Mouse (Mus musculus): ENCODE data around the gene Pipox. TPM values are rescaled to one million over a fixed set of nuclear protein-coding genes. Genes with fewer than 3 reads are reported as not detected.

Pipox gene
- polyA plus RNA-seq, 1 experiment from 2014 or later: 45.7 TPM

DNA sequence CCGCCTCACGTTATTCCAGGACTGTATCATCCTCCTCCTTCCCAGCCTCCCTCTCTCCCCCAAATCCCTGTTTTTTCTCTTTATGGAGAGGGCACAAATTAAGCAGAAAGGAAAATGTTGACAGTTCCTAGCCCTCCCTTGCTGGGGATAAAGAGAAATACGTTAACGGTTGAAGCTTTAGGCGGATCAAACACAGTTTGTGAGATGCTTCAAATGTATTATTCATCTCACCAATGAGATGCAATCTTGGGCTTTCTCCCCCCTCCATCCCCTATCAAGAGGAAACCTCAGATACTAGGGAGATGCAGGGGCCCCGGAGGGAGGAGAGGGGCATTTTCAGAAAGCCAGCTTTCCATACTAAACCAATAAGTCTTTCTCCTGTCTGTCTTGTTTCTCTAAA, 15.9 kb upstream of the Pipox start:
- no peak for ATAC-seq

DNA sequence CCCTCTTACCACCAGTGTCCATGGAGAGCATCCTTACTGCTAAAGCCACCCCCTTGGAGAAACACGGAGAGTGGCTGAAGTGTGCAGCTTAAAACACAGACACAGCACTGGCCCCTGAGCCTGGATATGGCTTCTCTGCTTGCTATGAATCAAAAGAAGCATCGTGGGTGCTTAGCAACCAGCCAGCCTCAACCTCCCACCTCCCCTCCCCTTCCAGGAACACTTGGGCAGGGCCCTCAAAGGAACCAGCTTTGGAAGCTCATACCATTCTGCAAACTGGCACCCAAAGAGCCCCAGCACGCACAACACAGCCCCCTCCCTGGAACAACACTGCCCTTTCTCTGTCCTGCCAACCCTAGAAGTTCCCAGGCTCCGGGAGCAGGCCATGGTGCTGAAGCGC, 15.5 kb upstream of the Pipox start:
- no peak overlapping the region for H3K4me3 ChIP-seq (ENCODE audit: low read depth, low read length)
- ATAC-seq: no peak
- no peaks in the 10 kb centered on the region for H3K36me3 ChIP-seq (ENCODE audit: control insufficient read depth, insufficient read depth)
- H3K9ac ChIP-seq (ENCODE audit: low read depth, low read length): no peak overlapping the region
- no peak for TF ChIP-seq CTCF (IDR thresholded peaks at IDR 0.05; ENCODE audit: low read depth)
- WGBS: 25% methylated on average over 5 of the region's 5 CpGs
- no peak overlapping the region for H3K4me2 ChIP-seq (replicated peaks; ENCODE audit: low read depth)
- H3K9me3 ChIP-seq (ENCODE audit: control insufficient read depth): no peaks in the 10 kb centered on the region
- H3K4me1 ChIP-seq (replicated peaks; ENCODE audit: control insufficient read depth, insufficient read depth, low read length): no peaks in the 10 kb centered on the region
- peaks cover 6% of the 10 kb centered on the region for H3K27me3 ChIP-seq (replicated peaks; ENCODE audit: control insufficient read depth, insufficient read depth, low read length)
- H3K27ac ChIP-seq (ENCODE audit: low read depth, low read length): no peak overlapping the region

More for the DNA sequence above, 15.9 kb upstream of the Pipox start:
- Histone ChIP-seq H3K36me3 (ENCODE audit: control insufficient read depth, insufficient read depth) (no peaks in the 10 kb centered on the region), H3K4me3 (ENCODE audit: low read depth, low read length) (no peak overlapping the region), H3K4me1 (replicated peaks; ENCODE audit: control insufficient read depth, insufficient read depth, low read length) (no peaks in the 10 kb centered on the region), H3K9me3 (ENCODE audit: control insufficient read depth) (no peaks in the 10 kb centered on the region), H3K9ac (ENCODE audit: low read depth, low read length) (no peak overlapping the region), H3K4me2 (replicated peaks; ENCODE audit: low read depth) (no peak overlapping the region), H3K27ac (ENCODE audit: low read depth, low read length) (no peak overlapping the region), H3K27me3 (replicated peaks; ENCODE audit: control insufficient read depth, insufficient read depth, low read length) (peaks cover 7% of the 10 kb centered on the region)
- 40% methylated on average over 6 of the region's 6 CpGs for WGBS
- no peak for TF ChIP-seq CTCF (IDR thresholded peaks at IDR 0.05; ENCODE audit: low read depth)

DNA sequence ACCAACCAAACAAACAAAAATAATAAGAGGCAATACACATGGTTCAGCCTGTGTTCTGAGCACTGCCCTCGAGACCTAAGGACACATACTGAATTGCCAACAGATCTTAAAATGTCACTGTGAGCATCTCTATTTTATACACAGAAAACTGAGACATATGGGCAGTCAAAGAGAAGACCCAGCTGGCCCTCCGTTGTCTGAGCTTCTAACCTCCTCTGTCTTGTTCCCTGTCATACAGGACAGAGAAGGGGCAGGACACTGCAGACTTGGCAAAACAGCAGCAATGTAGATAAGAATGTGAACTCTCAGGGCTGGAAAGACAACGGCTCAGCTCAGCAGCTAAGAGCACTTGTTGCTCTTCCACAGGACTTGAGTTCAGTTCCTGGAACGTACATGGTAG, 14.6 kb upstream of the Pipox start:
- no peaks in the 10 kb centered on the region for H3K36me3 ChIP-seq (ENCODE audit: control insufficient read depth, insufficient read depth)
- H3K4me1 ChIP-seq (replicated peaks; ENCODE audit: control insufficient read depth, insufficient read depth, low read length): no peaks in the 10 kb centered on the region
- no peak overlapping the region for H3K4me3 ChIP-seq (ENCODE audit: low read depth, low read length)
- H3K27me3 ChIP-seq (replicated peaks; ENCODE audit: control insufficient read depth, insufficient read depth, low read length): peaks cover 4% of the 10 kb centered on the region; the same call in 1 of the 2 replicates
- no peak for ATAC-seq
- H3K4me2 ChIP-seq (replicated peaks; ENCODE audit: low read depth): no peak overlapping the region
- no peaks in the 10 kb centered on the region for H3K9me3 ChIP-seq (ENCODE audit: control insufficient read depth)
- no peak for TF ChIP-seq CTCF (IDR thresholded peaks at IDR 0.05; ENCODE audit: low read depth)
- H3K9ac ChIP-seq (ENCODE audit: low read depth, low read length): no peak overlapping the region
- H3K27ac ChIP-seq (ENCODE audit: low read depth, low read length): no peak overlapping the region
- 61% methylated on average over 4 of the region's 4 CpGs for WGBS

DNA sequence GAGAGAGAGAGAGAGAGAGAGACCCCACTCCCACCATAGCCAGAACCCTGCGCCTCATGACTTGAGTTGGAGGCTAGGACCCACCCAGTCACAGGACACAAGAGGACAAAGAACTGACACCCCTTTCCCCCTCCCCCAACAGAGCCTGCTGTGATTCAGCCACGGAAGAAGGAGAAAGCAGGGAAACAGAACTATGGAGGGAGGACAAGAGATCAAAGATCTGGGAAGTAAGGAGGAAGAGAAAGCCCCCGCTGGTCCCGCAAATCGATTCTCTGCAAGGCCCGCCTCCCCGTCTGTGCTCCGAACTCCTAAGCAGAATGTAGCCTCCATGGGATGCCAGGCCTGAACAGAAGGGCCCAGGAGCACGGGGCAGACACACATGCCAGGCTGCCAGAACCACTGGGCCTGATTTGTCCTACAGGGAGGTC, 12.9 kb upstream of the Pipox start:
- ATAC-seq: no peak
- Histone ChIP-seq H3K4me3 (ENCODE audit: low read depth, low read length) (no peak overlapping the region), H3K27ac (ENCODE audit: low read depth, low read length) (no peak overlapping the region), H3K4me1 (replicated peaks; ENCODE audit: control insufficient read depth, insufficient read depth, low read length) (no peaks in the 10 kb centered on the region), H3K9me3 (ENCODE audit: control insufficient read depth) (no peaks in the 10 kb centered on the region), H3K4me2 (replicated peaks; ENCODE audit: low read depth) (no peak overlapping the region), H3K27me3 (replicated peaks; ENCODE audit: control insufficient read depth, insufficient read depth, low read length) (no peaks in the 10 kb centered on the region), H3K36me3 (ENCODE audit: control insufficient read depth, insufficient read depth) (no peaks in the 10 kb centered on the region), H3K9ac (ENCODE audit: low read depth, low read length) (no peak overlapping the region)
- TF ChIP-seq CTCF (IDR thresholded peaks at IDR 0.05; ENCODE audit: low read depth): no peak
- 15% methylated on average over 9 of the region's 9 CpGs for WGBS

GRCm38 (mm10) chr11:77906097-77906687, 12.3 kb upstream of the Pipox start:
- Histone ChIP-seq H3K36me3 (ENCODE audit: control insufficient read depth, insufficient read depth) (no peaks in the 10 kb centered on the region), H3K27me3 (replicated peaks; ENCODE audit: control insufficient read depth, insufficient read depth, low read length) (no peaks in the 10 kb centered on the region), H3K4me2 (replicated peaks; ENCODE audit: low read depth) (no peak overlapping the region), H3K9me3 (ENCODE audit: control insufficient read depth) (no peaks in the 10 kb centered on the region), H3K9ac (ENCODE audit: low read depth, low read length) (no peak overlapping the region), H3K4me1 (replicated peaks; ENCODE audit: control insufficient read depth, insufficient read depth, low read length) (no peaks in the 10 kb centered on the region), H3K27ac (ENCODE audit: low read depth, low read length) (no peak overlapping the region), H3K4me3 (ENCODE audit: low read depth, low read length) (no peak overlapping the region)
- no peak for TF ChIP-seq CTCF (IDR thresholded peaks at IDR 0.05; ENCODE audit: low read depth)
- WGBS: 51% methylated on average over 19 of the region's 19 CpGs
- ATAC-seq: no peak

- Histone ChIP-seq H3K27me3 (replicated peaks; ENCODE audit: control insufficient read depth, insufficient read depth, low read length) (no peaks in the 10 kb centered on the region), H3K4me3 (ENCODE audit: low read depth, low read length) (no peak overlapping the region), H3K4me2 (replicated peaks; ENCODE audit: low read depth) (no peak overlapping the region), H3K4me1 (replicated peaks; ENCODE audit: control insufficient read depth, insufficient read depth, low read length) (no peaks in the 10 kb centered on the region), H3K27ac (ENCODE audit: low read depth, low read length) (no peak overlapping the region), H3K9me3 (ENCODE audit: control insufficient read depth) (no peaks in the 10 kb centered on the region), H3K9ac (ENCODE audit: low read depth, low read length) (no peak overlapping the region), H3K36me3 (ENCODE audit: control insufficient read depth, insufficient read depth) (no peaks in the 10 kb centered on the region)
- WGBS: 59% methylated on average over 1 of the region's 1 CpGs
- no peak for TF ChIP-seq CTCF (IDR thresholded peaks at IDR 0.05; ENCODE audit: low read depth)
- no peak for ATAC-seq
These were observed 10.8 kb upstream of the Pipox start for GRCm38 (mm10) chr11:77904707-77905106.

GRCm38 (mm10) chr11:77903761-77904160, 9.9 kb upstream of the Pipox start:
- no peaks in the 10 kb centered on the region for H3K9me3 ChIP-seq (ENCODE audit: control insufficient read depth)
- 57% methylated on average over 3 of the region's 3 CpGs for WGBS
- no peak overlapping the region for H3K27ac ChIP-seq (ENCODE audit: low read depth, low read length)
- H3K4me2 ChIP-seq (replicated peaks; ENCODE audit: low read depth): no peak overlapping the region
- H3K27me3 ChIP-seq (replicated peaks; ENCODE audit: control insufficient read depth, insufficient read depth, low read length): no peaks in the 10 kb centered on the region
- no peak overlapping the region for H3K4me3 ChIP-seq (ENCODE audit: low read depth, low read length)
- H3K9ac ChIP-seq (ENCODE audit: low read depth, low read length): no peak overlapping the region
- ATAC-seq: no peak
- no peaks in the 10 kb centered on the region for H3K36me3 ChIP-seq (ENCODE audit: control insufficient read depth, insufficient read depth)
- H3K4me1 ChIP-seq (replicated peaks; ENCODE audit: control insufficient read depth, insufficient read depth, low read length): no peaks in the 10 kb centered on the region
- peak; percentile 26 for TF ChIP-seq CTCF (IDR thresholded peaks at IDR 0.05; ENCODE audit: low read depth)

All from intestine, postnatal 0 days (tissue).